Mouse (Mus musculus) thymus, adult 2 months (tissue): ENCODE data around the gene Bicral.

Experiments used
- CTCF ChIP-seq: fragments of 200-500 bp; IDR thresholded peaks from 2 replicates; pipeline ENCODE4 v1.5.1; 2012; ENCODE audit warnings: mild to moderate bottlenecking, control low read depth, low read length, moderate library complexity, borderline replicate concordance; ENCODE audit not compliant: control insufficient read depth, poor library complexity, insufficient read depth; ENCODE audit errors: extremely low read depth
- POLR2A ChIP-seq: fragments of 200-500 bp; IDR thresholded peaks from 2 replicates; pipeline ENCODE4 v1.6.1; 2012; ENCODE audit warnings: mild to moderate bottlenecking, low read length, control low read depth, moderate library complexity; ENCODE audit not compliant: control insufficient read depth, poor library complexity, insufficient read depth; ENCODE audit errors: extremely low read depth

GRCm38 (mm10) chr17:46808376-46808775 lies 49.9 kb downstream of the Bicral start:
- TF ChIP-seq CTCF = no peak
- TF ChIP-seq POLR2A = no peak
